Mouse (Mus musculus) inflammation-experienced regulatory T-cells (primary cell): Measurements from ENCODE around the gene Vmn1r166. TPM values are rescaled to one million over a fixed set of nuclear protein-coding genes. Genes with fewer than 3 reads are reported as not detected.

Experiments used
- polyA plus RNA-seq, 2 experiments: library from polyadenylated mRNA; unstranded; fragments of 100-300 nt; shearing (Covaris generic); gene quantifications; one replicate each; pipeline ENCODE4 v1.2.1; 2017

Gene Vmn1r166
- under 1 TPM in 1 of 2 experiments, not detected in 1; 0.34 TPM for polyA plus RNA-seq

GRCm38 (mm10) chr7:23251582-23251981, at the start of gene Vmn1r166:
Gene Vmn1r166, minus strand, starts transcription at chr7:23251682.

GRCm38 (mm10) chr7:23300892-23301291, 49.4 kb upstream of the Vmn1r166 start, which contains the start of gene Nlrp4e:
Gene Nlrp4e, plus strand, starts transcription at chr7:23301192.

GRCm38 (mm10) chr7:23278800-23279199, 27.3 kb upstream of the Vmn1r166 start, which contains the start of gene Gm6902:
Gene Gm6902, minus strand, starts transcription at chr7:23278900.

GRCm38 (mm10) chr7:23217032-23217431, 34.5 kb downstream of the Vmn1r166 start, which contains the start of gene Vmn1r165:
Gene Vmn1r165, plus strand, starts transcription at chr7:23217332.

Other genes with a start within 250 kb of the Vmn1r166 start
- not detected for gene Gm4216, start 231.8 kb downstream of the Vmn1r166 start, polyA plus RNA-seq
- 1 to 10 TPM in 1 of 2 experiments, not detected in 1; 1.7 TPM for gene Vmn1r163, start 196.1 kb downstream of the Vmn1r166 start, polyA plus RNA-seq
- gene Gm8720, start 184.2 kb downstream of the Vmn1r166 start, polyA plus RNA-seq = not detected
- gene Gm10662, start 107.2 kb downstream of the Vmn1r166 start, polyA plus RNA-seq = 1 to 10 TPM in 1 of 2 experiments, under 1 TPM in 1; 0.11 to 1.3 TPM
- gene Vmn1r165, start 34.4 kb downstream of the Vmn1r166 start, polyA plus RNA-seq = under 1 TPM in 1 of 2 experiments, not detected in 1; 0.32 TPM
- not detected for gene Gm6902, start 27.2 kb upstream of the Vmn1r166 start, polyA plus RNA-seq
- gene Nlrp4e, start 49.5 kb upstream of the Vmn1r166 start, polyA plus RNA-seq = under 1 TPM; 0.19 to 0.93 TPM
- under 1 TPM; 0.05 to 0.61 TPM for gene Nlrp5, start 134.2 kb upstream of the Vmn1r166 start, polyA plus RNA-seq